In the genomic region with DNA sequence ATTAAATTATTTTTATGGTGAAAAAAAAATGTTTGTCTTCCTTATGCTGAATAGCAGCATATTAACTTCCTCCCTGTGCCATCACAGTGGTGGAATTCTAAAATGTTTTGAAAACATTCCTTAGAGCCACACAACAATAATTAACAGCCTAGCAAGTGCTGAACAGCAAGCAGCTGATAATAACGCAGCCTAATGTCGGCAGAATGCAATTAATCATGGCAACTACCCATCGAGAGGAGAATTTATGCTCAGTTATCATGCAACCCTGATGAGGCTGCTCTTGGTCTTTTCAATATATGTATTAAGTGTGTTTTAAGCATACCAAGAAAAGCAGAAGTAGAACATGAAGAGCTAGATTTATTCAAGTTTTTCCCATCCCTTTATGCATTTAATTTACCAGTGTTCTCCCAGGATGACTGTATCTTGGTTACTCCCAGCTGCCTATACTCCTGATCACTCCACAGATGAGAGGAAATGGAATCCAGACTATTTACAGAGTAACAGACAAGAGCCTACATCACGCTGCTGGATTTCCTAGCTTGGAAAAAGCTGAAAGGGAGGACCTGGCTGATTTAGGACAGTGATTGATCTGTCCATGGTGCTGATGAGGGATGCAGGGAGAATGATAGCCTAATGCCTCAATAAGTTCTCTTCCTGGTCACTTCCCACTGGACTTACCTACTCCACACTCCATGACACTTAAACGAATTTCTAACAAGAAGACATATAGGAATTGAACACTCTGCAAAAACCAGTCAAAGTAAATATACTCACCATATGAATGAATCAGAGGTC, we compare ENCODE assay signal across 14 mouse cellular contexts.
DNase-seq lines count a peak whose midpoint lies in the region; ATAC-seq and TF ChIP-seq lines count a peak whose summit lies in the region.
"Had no signal": no experiment of that assay in that cellular context is flagged by ENCODE, and none has a peak within 500 bp of the region (broad histone marks: within the 10 kb centered on the region; RNA-seq: fewer than 3 reads in every experiment).

No protein-coding gene starts in this region.

- H3K27ac ChIP-seq in lung, embryonic 14.5 days (ENCODE audit: low read depth): no peak overlapping the region
- H3K27ac ChIP-seq: embryonic facial prominence, embryonic 12.5 days; heart, embryonic 13.5 days; left cerebral cortex, adult 2 months; midbrain, embryonic 12.5 days had no signal

- no peak overlapping the region for H3K9ac ChIP-seq in lung, embryonic 14.5 days
- H3K9ac ChIP-seq: embryonic facial prominence, embryonic 12.5 days; heart, embryonic 13.5 days; midbrain, embryonic 12.5 days had no signal

- H3K36me3 ChIP-seq in lung, embryonic 14.5 days (ENCODE audit: insufficient read depth): no peaks in the 10 kb centered on the region
- H3K36me3 ChIP-seq: embryonic facial prominence, embryonic 12.5 days; heart, embryonic 13.5 days; midbrain, embryonic 12.5 days had no signal

- WGBS in lung, embryonic 14.5 days: 42% methylated on average over 5 of the region's 5 CpGs
- 43% methylated on average over 5 of the region's 5 CpGs for WGBS in lung, adult 2 months

- no peak for TF ChIP-seq POLR2A in lung, adult 2 months (IDR thresholded peaks at IDR 0.05; ENCODE audit: borderline replicate concordance, extremely low read depth, low read depth, low read length)

- H3K4me2 ChIP-seq in lung, embryonic 14.5 days: no peak overlapping the region
- H3K4me2 ChIP-seq: embryonic facial prominence, embryonic 12.5 days; heart, embryonic 13.5 days; midbrain, embryonic 12.5 days had no signal

- H3K27me3 ChIP-seq in lung, embryonic 14.5 days (ENCODE audit: insufficient read depth, low read length): no peaks in the 10 kb centered on the region
- H3K27me3 ChIP-seq: embryonic facial prominence, embryonic 12.5 days; heart, embryonic 13.5 days; midbrain, embryonic 12.5 days had no signal

- no peak for TF ChIP-seq CTCF in lung, embryonic 14.5 days (IDR thresholded peaks at IDR 0.05; ENCODE audit: low read depth)
- no peak for TF ChIP-seq CTCF in lung, adult 2 months (IDR thresholded peaks at IDR 0.05; ENCODE audit: insufficient read depth, low read length)

- DNase-seq in adrenal gland, postnatal 14 days: peak; percentile 20
- DNase-seq in adrenal gland, adult 18-20 months (ENCODE audit: low spot score in 2 of 2): no peak
- peak; percentile 66 for DNase-seq in lung, embryonic 14.5 days
- no peak for DNase-seq in lung, adult 2 months
- DNase-seq in embryo, embryonic 9.5 days (ENCODE audit: extremely low spot score): peak; percentile 23
- peak; percentile 58 for DNase-seq in retina, embryonic 14.5 days (ENCODE audit: low spot score)
- no peak for DNase-seq in layer of hippocampus, postnatal 25 days (ENCODE audit: extremely low spot score in 1 of 2, low spot score in 1 of 2)
- DNase-seq in left cerebral cortex, adult 11 months (ENCODE audit: low spot score): no peak
- DNase-seq: kidney, adult 11 months had no signal

- ATAC-seq in lung, embryonic 14.5 days (ENCODE audit: insufficient read depth): no peak
- ATAC-seq: forebrain, embryonic 16.5 days had no signal

- H3K4me1 ChIP-seq in lung, embryonic 14.5 days (ENCODE audit: insufficient read depth): no peaks in the 10 kb centered on the region
- no peaks in the 10 kb centered on the region for H3K4me1 ChIP-seq in lung, adult 2 months (ENCODE audit: control insufficient read depth, insufficient read depth, low read length)
- H3K4me1 ChIP-seq: embryonic facial prominence, embryonic 12.5 days; heart, embryonic 13.5 days; midbrain, embryonic 12.5 days had no signal

- no peak overlapping the region for H3K4me3 ChIP-seq in lung, embryonic 14.5 days (ENCODE audit: low read depth, low read length)
- no peak overlapping the region for H3K4me3 ChIP-seq in lung, adult 2 months (replicated peaks; ENCODE audit: extremely low read depth, low read depth, low read length)
- H3K4me3 ChIP-seq: embryonic facial prominence, embryonic 12.5 days; heart, embryonic 13.5 days; left cerebral cortex, adult 2 months; midbrain, embryonic 12.5 days had no signal

- H3K9me3 ChIP-seq in lung, embryonic 14.5 days (ENCODE audit: low read depth, low read length): no peaks in the 10 kb centered on the region
- H3K9me3 ChIP-seq: embryonic facial prominence, embryonic 12.5 days; heart, embryonic 13.5 days; midbrain, embryonic 12.5 days had no signal

Comparison
In these comparisons a context has a peak if more than half of its experiments do, and no peak if none do; other contexts are left out.
1. DNase-seq: peak in adrenal gland, postnatal 14 days (single experiment), lung, embryonic 14.5 days (single experiment), embryo, embryonic 9.5 days (single experiment) and retina, embryonic 14.5 days (single experiment); none in adrenal gland, adult 18-20 months (0 of 2), lung, adult 2 months (single experiment), layer of hippocampus, postnatal 25 days (0 of 2) and left cerebral cortex, adult 11 months (single experiment).